Comparison of ENCODE assay signal across 24 mouse cellular contexts in the genomic region with DNA sequence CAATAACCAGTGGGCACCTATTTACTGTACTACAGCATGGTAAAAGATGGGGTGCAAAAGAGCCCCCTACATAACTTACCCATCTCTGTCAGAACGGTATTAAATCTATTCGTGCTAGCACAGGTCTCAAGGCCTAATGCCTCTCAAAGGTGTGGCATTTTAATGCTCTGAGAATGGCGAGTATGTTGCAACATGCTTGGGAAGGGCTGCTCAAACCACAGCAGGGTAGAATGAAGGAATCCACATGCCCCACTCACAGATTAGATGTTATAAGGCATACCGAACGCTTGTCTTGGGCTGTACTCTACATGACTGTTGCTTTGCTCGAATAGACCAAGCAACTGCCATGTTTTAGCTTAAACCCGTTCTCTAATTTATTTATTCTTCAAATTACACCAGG.
"Had no signal": no experiment of that assay in that cellular context is flagged by ENCODE, and none has a peak within 500 bp of the region (broad histone marks: within the 10 kb centered on the region; RNA-seq: fewer than 3 reads in every experiment).

No protein-coding gene starts in this region.

- H3K9ac ChIP-seq: heart, embryonic 12.5 days; hindbrain, embryonic 12.5 days; hindbrain, embryonic 14.5 days; intestine, embryonic 15.5 days; limb, embryonic 13.5 days; limb, embryonic 15.5 days; liver, embryonic 12.5 days had no signal

- DNase-seq: heart, adult 18-20 months; heart, postnatal 10 days; heart, postnatal 4 days; kidney, adult 18-20 months; kidney, adult 8-10 months; kidney, postnatal 14 days; kidney, postnatal 36 days; layer of hippocampus, adult 9-11 months; layer of hippocampus, postnatal 36 days; left cerebral cortex, postnatal 4 days had no signal

- H3K4me1 ChIP-seq: liver, embryonic 12.5 days had no signal

- H3K4me3 ChIP-seq: gastrocnemius, adult 2 months; heart, embryonic 10.5 days; heart, embryonic 12.5 days; hindbrain, embryonic 10.5 days; hindbrain, embryonic 12.5 days; intestine, embryonic 15.5 days; limb, embryonic 13.5 days; limb, embryonic 15.5 days; liver, embryonic 12.5 days had no signal

- H3K27me3 ChIP-seq: heart, embryonic 12.5 days; intestine, embryonic 15.5 days; limb, embryonic 13.5 days; limb, embryonic 15.5 days; liver, embryonic 12.5 days had no signal

- H3K4me2 ChIP-seq: heart, embryonic 12.5 days; hindbrain, embryonic 12.5 days; hindbrain, embryonic 14.5 days; intestine, embryonic 15.5 days; limb, embryonic 13.5 days; limb, embryonic 15.5 days; liver, embryonic 12.5 days had no signal

- H3K9me3 ChIP-seq: heart, embryonic 10.5 days; heart, embryonic 12.5 days; hindbrain, embryonic 10.5 days; hindbrain, embryonic 12.5 days; intestine, embryonic 15.5 days; limb, embryonic 13.5 days; limb, embryonic 15.5 days; liver, embryonic 12.5 days had no signal

- H3K27ac ChIP-seq: gastrocnemius, adult 2 months; heart, embryonic 10.5 days; hindbrain, embryonic 10.5 days; hindbrain, embryonic 12.5 days; hindbrain, embryonic 14.5 days; intestine, embryonic 15.5 days; kidney, postnatal 0 days; limb, embryonic 13.5 days; limb, embryonic 15.5 days; liver, embryonic 12.5 days had no signal

- ATAC-seq: hindbrain, embryonic 16.5 days; inflammation-experienced regulatory T-cells, adult 6 months; intestine, embryonic 15.5 days; intestine, postnatal 0 days; liver, embryonic 12.5 days had no signal

- H3K36me3 ChIP-seq: heart, embryonic 10.5 days; heart, embryonic 12.5 days; hindbrain, embryonic 10.5 days; hindbrain, embryonic 12.5 days; intestine, embryonic 15.5 days; limb, embryonic 13.5 days; limb, embryonic 15.5 days; liver, embryonic 12.5 days had no signal
